Mouse (Mus musculus) kidney, adult 2 months (tissue): ENCODE results near the gene Nmur1.

Experiments
- CTCF ChIP-seq: fragments of 200-500 bp; conservative IDR thresholded peaks from 2 replicates; pipeline ENCODE4 v1.5.1; 2011; ENCODE audit warnings: low read depth, mild to moderate bottlenecking, control low read depth, low read length, moderate library complexity, mixed read lengths; ENCODE audit not compliant: insufficient read depth, insufficient read length
- POLR2A ChIP-seq: fragments of 200-500 bp; IDR thresholded peaks from one replicate; pipeline ENCODE4 v1.6.1; 2011; ENCODE audit warnings: low read depth, low read length, control low read depth

DNA sequence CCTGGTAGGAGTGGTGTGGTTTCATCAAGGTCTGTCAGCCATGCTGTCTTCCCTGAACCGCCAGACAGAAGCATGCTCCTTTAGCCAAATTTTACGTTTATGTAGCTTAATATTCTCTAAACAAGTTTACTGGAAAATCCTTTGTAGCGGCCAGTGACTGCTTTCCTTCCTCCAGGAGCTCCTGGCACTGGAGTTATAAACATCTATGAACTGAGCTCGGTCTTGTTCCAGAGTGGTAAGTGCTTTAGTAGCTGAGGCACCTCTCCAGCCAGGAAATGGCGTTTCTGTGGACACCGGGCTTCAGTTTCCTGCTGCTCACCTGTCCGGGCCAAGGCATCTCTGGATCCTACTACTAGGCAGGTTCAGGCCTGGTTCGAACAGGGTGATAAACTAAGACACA lies 28.4 kb downstream of the Nmur1 start:
- TF ChIP-seq CTCF: no peak
- TF ChIP-seq POLR2A: no peak
